Mouse (Mus musculus): ENCODE results near the gene Cxcl16.
A peak's percentile ranks its signal among the peaks of the same experiment; 100 is the strongest.
"Not testable (repeated sequence)": the region's sequence is repeated elsewhere in the genome, so short reads cannot be mapped to it uniquely, and the experiment has no call there.

The Cxcl16 gene

GRCm38 (mm10) chr11:70453261-70454044 is 6.3 kb downstream of the Cxcl16 start:
- no peak for DNase-seq (ENCODE audit: low spot score)

GRCm38 (mm10) chr11:70451797-70452498 is 7.8 kb downstream of the Cxcl16 start, which contains the start of gene Med11:
Med11 (plus strand) TSS chr11:70451919.
- peak; percentile 95 for DNase-seq (ENCODE audit: low spot score)

DNA sequence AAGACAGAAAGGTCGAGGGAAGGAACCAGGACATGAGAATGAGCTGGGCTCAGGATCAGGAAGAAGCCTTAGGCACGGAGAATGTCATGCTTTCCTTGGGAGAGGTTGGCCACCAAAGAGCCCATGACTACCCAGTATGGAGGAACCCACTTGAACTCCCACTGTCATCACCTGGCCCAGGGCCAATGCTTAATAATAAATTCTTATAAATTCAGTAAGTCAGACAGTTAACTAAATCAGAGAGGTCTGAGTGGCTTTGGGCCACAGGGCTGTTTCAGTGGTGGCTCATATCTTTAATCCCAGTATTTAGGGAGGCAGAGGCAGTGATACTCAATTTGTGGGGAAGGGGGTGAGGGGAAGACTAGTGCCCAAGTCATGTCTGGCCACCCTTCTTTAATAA is 8.9 kb downstream of the Cxcl16 start:
- no peak for DNase-seq (ENCODE audit: low spot score)

DNA sequence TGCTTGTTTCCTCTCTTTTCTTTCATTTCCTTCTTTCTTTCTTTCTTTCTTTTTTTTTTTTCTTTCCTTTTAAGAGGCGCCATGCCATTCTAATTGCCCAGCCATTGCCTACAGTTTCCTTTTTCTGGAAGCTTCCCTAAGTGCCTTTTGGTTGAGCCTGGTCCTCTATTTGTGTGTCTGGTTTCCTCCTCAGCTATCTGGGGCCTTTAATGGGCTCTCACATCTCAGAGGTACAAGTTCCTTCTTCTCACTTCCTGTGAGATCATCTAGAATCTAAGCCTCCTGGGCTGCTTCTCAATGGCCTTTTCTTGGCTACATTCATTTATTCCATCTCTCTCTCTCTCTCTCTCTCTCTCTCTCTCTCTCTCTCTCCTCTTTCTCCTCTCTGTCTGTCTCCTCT is 12.4 kb downstream of the Cxcl16 start:
- DNase-seq (ENCODE audit: low spot score), result no peak

DNA sequence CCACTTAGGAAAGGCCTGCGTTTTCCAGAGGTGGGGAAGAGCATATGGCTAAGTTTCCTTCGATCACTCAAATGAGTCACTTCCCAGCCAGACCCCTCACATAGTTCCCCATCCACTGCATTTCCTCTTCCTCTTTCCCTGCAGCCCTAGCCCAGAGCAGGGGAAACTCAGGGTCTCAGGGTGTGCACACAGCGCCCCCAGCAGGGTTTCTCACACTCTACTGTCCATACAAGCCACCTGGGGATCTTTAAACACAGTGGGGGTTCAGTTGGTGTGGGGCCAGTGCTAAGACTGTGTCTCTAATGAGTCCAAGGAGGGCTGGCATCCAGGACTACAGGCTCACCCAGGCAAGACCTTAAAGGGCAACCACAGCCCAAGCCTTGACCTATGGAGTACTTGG is 13.0 kb downstream of the Cxcl16 start:
- DNase-seq (ENCODE audit: low spot score), result no peak

DNA sequence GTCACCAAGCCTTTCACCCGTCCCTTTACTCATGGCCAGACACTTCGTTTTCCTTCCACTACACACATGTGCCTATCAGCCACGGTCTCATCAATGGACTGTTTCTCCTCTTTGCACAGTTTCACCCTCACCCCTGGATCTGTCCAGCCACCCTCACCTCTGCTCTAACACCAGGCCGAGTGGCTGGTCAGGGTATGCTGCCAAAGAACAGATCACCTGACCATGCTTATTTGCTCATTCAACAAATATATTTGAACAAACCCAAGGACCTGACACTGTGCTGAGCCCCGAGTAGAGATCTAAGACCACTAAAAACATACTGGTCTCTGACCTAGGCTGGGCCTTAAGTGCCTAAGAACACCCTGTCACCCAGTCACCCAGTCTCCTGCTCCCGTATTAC is 15.1 kb downstream of the Cxcl16 start:
- DNase-seq (ENCODE audit: low spot score), result no peak

DNA sequence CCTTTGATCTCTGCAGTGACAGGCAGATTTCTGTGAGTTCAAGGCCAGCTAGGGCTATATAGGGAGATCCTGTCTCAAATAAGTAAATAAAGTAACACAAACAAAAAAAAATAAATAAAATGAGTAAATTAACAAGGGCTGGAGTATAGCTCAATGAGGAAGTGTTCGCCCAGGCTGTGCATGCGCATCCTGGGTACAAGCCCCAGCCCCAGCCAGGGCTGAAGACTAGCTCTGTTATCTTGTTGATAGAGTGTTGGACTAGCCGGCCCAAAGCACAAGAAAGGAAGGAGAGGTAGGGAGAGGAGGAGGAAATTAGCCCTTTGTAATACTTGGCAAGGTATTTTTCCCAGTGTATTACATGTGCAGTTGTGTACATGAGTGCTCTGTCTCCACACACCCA is 15.8 kb downstream of the Cxcl16 start:
- DNase-seq (ENCODE audit: low spot score), result no peak

DNA sequence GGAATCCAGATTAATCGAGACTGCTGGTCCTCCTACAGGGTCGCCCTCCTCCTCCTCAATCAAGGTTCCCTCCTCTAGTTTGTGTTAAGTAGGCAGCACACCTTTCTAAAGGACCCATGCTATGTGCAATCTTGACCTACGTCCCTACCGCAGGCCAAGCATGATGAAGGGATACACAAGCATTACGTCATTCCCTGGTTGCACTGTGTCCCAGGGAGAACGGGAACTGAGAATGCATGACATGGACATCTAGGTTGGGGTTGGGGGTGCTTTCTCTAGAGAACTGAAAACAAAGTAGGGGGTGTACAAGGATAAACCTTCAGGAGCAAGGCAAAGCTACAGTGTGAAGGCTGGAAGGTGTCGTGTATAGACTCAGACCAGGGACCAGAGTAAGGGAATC is 17.9 kb downstream of the Cxcl16 start:
- no peak for DNase-seq (ENCODE audit: low spot score)

- DNase-seq (ENCODE audit: low spot score), result no peak
Measured at GRCm38 (mm10) chr11:70440637-70441036, 19.1 kb downstream of the Cxcl16 start.

- DNase-seq (ENCODE audit: low spot score), result no peak
Measured at GRCm38 (mm10) chr11:70438728-70439374, 20.9 kb downstream of the Cxcl16 start.

GRCm38 (mm10) chr11:70437426-70437825 is 22.4 kb downstream of the Cxcl16 start:
- no peak for DNase-seq (ENCODE audit: low spot score)

- peak; percentile 68 for DNase-seq (ENCODE audit: low spot score)
Measured at GRCm38 (mm10) chr11:70435476-70435875, 24.3 kb downstream of the Cxcl16 start.

DNA sequence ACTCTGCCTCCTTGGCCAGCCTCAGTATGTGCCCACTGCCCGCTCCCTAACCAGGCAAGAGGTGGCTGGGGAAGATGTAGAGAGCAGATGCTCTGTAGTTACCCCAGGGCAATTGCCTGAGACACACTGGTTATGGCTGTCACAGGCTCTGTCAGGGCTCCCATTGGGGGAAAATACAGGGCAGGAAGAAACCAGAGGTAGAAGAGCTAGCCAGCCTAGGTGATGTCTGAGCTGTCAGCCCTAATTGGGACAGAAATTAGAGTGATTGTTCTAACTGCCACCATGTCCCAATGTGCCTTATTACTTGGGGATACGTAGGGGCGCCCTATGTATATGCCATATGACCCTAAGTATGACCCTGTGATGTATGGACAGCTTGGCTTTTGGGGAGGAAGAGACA is 25.8 kb downstream of the Cxcl16 start:
- DNase-seq (ENCODE audit: low spot score), result no peak

DNA sequence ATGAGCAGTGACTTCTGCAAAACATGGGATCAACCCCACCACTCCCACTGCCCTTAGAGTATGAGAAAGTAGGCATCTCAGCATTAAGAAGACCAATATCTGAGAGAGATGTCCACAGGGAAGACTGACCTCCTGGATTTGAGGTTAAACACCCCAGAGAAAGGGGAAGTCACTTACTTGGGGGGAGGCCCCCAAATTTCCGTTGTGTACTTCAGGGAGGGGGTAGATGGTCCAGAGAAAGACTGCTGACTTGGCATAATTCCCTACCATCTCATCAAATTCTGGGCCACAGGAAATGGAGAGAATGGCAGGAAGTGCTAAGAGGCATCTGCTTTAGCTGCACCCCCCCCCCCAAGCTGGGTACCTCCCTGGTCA is 26.2 kb downstream of the Cxcl16 start:
- DNase-seq (ENCODE audit: low spot score), result no peak

- peak; percentile 40 for DNase-seq (ENCODE audit: low spot score)
Measured at GRCm38 (mm10) chr11:70432895-70433568, 26.8 kb downstream of the Cxcl16 start.

- DNase-seq (ENCODE audit: low spot score), result peak; percentile 99
Measured at GRCm38 (mm10) chr11:70432048-70432894, 27.5 kb downstream of the Cxcl16 start, which contains the start of gene Arrb2. Arrb2 (plus strand) TSS chr11:70432635.

- no peak for DNase-seq (ENCODE audit: low spot score)
Measured at GRCm38 (mm10) chr11:70431574-70431973, 28.2 kb downstream of the Cxcl16 start.

GRCm38 (mm10) chr11:70426598-70426997 is 33.2 kb downstream of the Cxcl16 start:
- DNase-seq (ENCODE audit: low spot score), result not testable (repeated sequence)

GRCm38 (mm10) chr11:70419486-70419885 is 40.3 kb downstream of the Cxcl16 start:
- no peak for DNase-seq (ENCODE audit: low spot score)

DNA sequence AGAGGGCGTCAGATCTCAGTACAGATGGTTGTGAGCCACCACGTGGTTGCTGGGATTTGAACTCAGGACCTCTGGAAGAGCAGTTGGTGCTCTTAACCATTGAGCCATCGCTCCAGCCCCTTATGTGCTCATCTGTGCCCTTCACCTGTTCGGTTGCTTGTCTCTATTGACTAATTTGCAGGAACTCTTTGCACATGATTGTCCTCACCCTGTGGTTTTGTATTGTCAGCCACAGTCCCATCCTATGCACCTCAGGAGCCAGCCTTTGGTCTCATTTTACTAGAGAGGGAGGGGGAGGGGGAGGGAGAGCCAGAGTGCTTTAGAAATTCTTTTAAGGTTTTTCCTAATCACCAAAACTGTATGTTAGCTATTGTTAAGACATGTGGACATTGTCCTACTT is 41.6 kb downstream of the Cxcl16 start:
- DNase-seq (ENCODE audit: low spot score), result no peak

DNA sequence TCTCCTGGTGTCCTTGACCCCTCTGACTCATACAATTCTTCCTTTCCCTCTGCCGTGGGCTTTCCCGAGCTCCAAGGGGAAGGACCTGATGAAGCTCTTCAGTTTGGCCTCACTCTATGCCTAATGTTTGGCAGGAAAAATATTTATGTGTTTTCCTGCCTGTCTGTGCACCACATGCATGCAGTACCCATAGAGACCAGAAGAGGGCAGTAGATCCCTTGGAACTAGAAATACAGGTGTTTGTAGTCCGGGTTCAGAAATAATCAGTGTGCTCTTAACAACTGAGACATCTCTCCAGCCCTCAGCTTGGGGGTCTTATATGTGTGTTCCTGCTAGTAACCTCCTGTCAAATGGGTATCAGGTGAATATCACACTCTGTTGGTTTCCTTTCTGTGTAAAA is 45.8 kb downstream of the Cxcl16 start:
- peak; percentile 73 for DNase-seq (ENCODE audit: low spot score)
